Mouse (Mus musculus) megakaryocyte, embryonic 14.5 days (primary cell): ENCODE data around the gene Kcnk6.

Experiments
- FLI1 ChIP-seq: IDR thresholded peaks from 2 replicates; pipeline ENCODE4 v1.6.1; 2012; ENCODE audit warnings: low read length, inconsistent platforms, mixed read lengths
- GATA1 ChIP-seq: IDR thresholded peaks from 3 replicates; pipeline ENCODE4 v1.6.1; 2012; ENCODE audit warnings: mixed read lengths, low read length, inconsistent platforms, borderline replicate concordance

DNA sequence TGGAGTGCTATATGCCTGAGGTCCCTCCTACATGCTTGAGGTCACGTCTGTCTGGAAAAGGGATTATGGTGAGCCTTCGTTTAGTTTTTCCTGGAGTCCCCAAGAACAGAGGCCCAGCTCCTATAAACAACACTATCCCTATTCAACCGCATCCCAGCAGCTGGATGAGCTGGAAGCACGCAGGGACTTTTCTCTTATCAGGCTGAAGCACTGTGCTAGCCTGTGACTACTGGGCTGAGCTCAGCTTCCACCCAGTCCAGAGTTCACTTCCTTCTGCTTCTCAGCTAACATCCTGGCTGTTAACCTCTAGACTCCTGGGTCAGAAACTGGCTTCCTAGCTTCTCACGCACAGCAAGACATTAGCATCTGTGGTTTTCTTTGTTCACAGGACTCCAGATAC is 21.5 kb upstream of the Kcnk6 start:
- no peak for TF ChIP-seq GATA1
- no peak for TF ChIP-seq FLI1
